Mouse (Mus musculus): ENCODE results near the gene Gramd1b.

- no peak for TF ChIP-seq CTCF (IDR thresholded peaks at IDR 0.05; ENCODE audit: borderline replicate concordance, insufficient read depth, low read depth, low read length)
- TF ChIP-seq POLR2A (IDR thresholded peaks at IDR 0.05; ENCODE audit: borderline replicate concordance, insufficient read depth, low read length): no peak
Measured at GRCm38 (mm10) chr9:40336701-40337100, 194.5 kb downstream of the Gramd1b start.
